Mouse (Mus musculus) CH12.LX (cell line): Measurements from ENCODE around the gene Rapgef2. TPM values are rescaled to one million over a fixed set of nuclear protein-coding genes. Genes with fewer than 3 reads are reported as not detected.

Experiments
- DNase-seq: peaks from one replicate; pipeline ENCODE4 v3.0.0-alpha.2; 2013; ENCODE audit errors: extremely low read depth
- H3K27ac ChIP-seq: 2 replicates; pipeline ENCODE4 v1.5.1; 2012; ENCODE audit warnings: low read depth, mild to moderate bottlenecking, control low read depth, moderate library complexity; ENCODE audit not compliant: insufficient read depth
- H3K27me3 ChIP-seq: replicated peaks from 2 replicates; pipeline ENCODE3; 2012; ENCODE audit warnings: inconsistent platforms
- H3K36me3 ChIP-seq, 2 experiments: replicated peaks in 1 of 2; 2 replicates each; pipeline versions ENCODE3 to v1.6.1; 2012; ENCODE audit warnings: inconsistent platforms in 1 of 2, low read length in 1 of 2, mild to moderate bottlenecking in 1 of 2, mixed read lengths in 1 of 2, moderate library complexity in 1 of 2; ENCODE audit not compliant: control insufficient read depth in 1 of 2, insufficient read depth in 1 of 2
- H3K4me1 ChIP-seq, 2 experiments: 2 replicates each; pipeline ENCODE4 v1.6.1; 2012; ENCODE audit warnings: inconsistent platforms in 1 of 2, moderate library complexity in 1 of 2; ENCODE audit not compliant: insufficient read depth in 2 of 2, control insufficient read depth in 1 of 2
- H3K4me2 ChIP-seq: 2 replicates; pipeline ENCODE4 v1.6.1; 2012; ENCODE audit warnings: low read depth, mild to moderate bottlenecking, control low read depth; ENCODE audit not compliant: poor library complexity, insufficient read depth, severe bottlenecking
- H3K4me3 ChIP-seq, 3 experiments: fragments of 150-350 bp in 1 of 3; sonication (generic) in 1 of 3; replicated peaks in 1 of 3; 2 replicates each; pipeline versions ENCODE3 to v1.5.1; 2011 to 2012; ENCODE audit warnings: low read depth in 2 of 3, low read length in 2 of 3, mild to moderate bottlenecking in 2 of 3, moderate library complexity in 2 of 3, control low read depth in 1 of 3, improper control_type of control experiment in 1 of 3, inconsistent platforms in 1 of 3, mixed read lengths in 1 of 3; ENCODE audit not compliant: poor library complexity in 1 of 3
- H3K79me2 ChIP-seq: replicated peaks from 2 replicates; pipeline ENCODE4 v1.6.1; 2012; ENCODE audit warnings: mild to moderate bottlenecking, moderate library complexity; ENCODE audit not compliant: control insufficient read depth, poor library complexity, insufficient read depth, severe bottlenecking; ENCODE audit errors: extremely low read depth
- H3K9ac ChIP-seq: 2 replicates; pipeline ENCODE4 v1.6.1; 2012; ENCODE audit warnings: low read depth, mild to moderate bottlenecking, control low read depth, moderate library complexity; ENCODE audit not compliant: insufficient read depth
- H3K9me3 ChIP-seq: replicated peaks from 2 replicates; pipeline ENCODE3; 2012; ENCODE audit warnings: low read length, inconsistent platforms, mixed read lengths
- BHLHE40 ChIP-seq: IDR thresholded peaks from 2 replicates; pipeline ENCODE4 v1.6.1; 2011; ENCODE audit warnings: mild to moderate bottlenecking, low read depth, low read length, improper control_type of control experiment
- E2F4 ChIP-seq: IDR thresholded peaks from 2 replicates; pipeline ENCODE4 v1.6.1; 2011; ENCODE audit warnings: low read depth, low read length, improper control_type of control experiment; ENCODE audit not compliant: insufficient replicate concordance
- GABPA ChIP-seq: IDR thresholded peaks from 2 replicates; pipeline ENCODE4 v1.6.1; 2012; ENCODE audit warnings: low read depth, low read length, improper control_type of control experiment, inconsistent platforms; ENCODE audit not compliant: insufficient replicate concordance
- IRF4 ChIP-seq: IDR thresholded peaks from 2 replicates; pipeline ENCODE4 v1.6.1; 2014; ENCODE audit warnings: low read depth, mild to moderate bottlenecking, inconsistent platforms, low read length, improper control_type of control experiment
- JUN ChIP-seq: IDR thresholded peaks from 2 replicates; pipeline ENCODE4 v1.6.1; 2011; ENCODE audit warnings: low read depth, mild to moderate bottlenecking, low read length, improper control_type of control experiment, moderate library complexity; ENCODE audit not compliant: insufficient read depth
- MXI1 ChIP-seq: IDR thresholded peaks from 2 replicates; pipeline ENCODE4 v1.6.1; 2011; ENCODE audit warnings: mild to moderate bottlenecking, low read depth, low read length, improper control_type of control experiment
- NRF1 ChIP-seq: IDR thresholded peaks from 2 replicates; pipeline ENCODE4 v1.6.1; 2014; ENCODE audit warnings: low read depth, mild to moderate bottlenecking, inconsistent platforms, low read length, improper control_type of control experiment, moderate library complexity
- POLR2A ChIP-seq: IDR thresholded peaks from 2 replicates; pipeline ENCODE4 v1.6.1; 2011; ENCODE audit warnings: low read depth, mild to moderate bottlenecking, improper control_type of control experiment, low read length
- SMC3 ChIP-seq: IDR thresholded peaks from 2 replicates; pipeline ENCODE4 v1.6.1; 2011; ENCODE audit warnings: low read depth, low read length, improper control_type of control experiment
- TBP ChIP-seq: conservative IDR thresholded peaks from 2 replicates; pipeline ENCODE4 v1.6.1; 2011; ENCODE audit warnings: low read depth, low read length, improper control_type of control experiment
- UBTF ChIP-seq: IDR thresholded peaks from 2 replicates; pipeline ENCODE4 v1.6.1; 2012; ENCODE audit warnings: low read depth, mild to moderate bottlenecking, inconsistent platforms, low read length, improper control_type of control experiment, moderate library complexity
- ZC3H11A ChIP-seq: IDR thresholded peaks from 2 replicates; pipeline ENCODE4 v1.6.1; 2012; ENCODE audit warnings: low read depth, mild to moderate bottlenecking, inconsistent platforms, low read length, improper control_type of control experiment
- ZMIZ1 ChIP-seq: IDR thresholded peaks from 2 replicates; pipeline ENCODE4 v1.6.1; 2012; ENCODE audit warnings: low read depth, mild to moderate bottlenecking, inconsistent platforms, low read length, improper control_type of control experiment
- dilution Hi-C: fragments of 300-500 bp; cut with MboI; formaldehyde crosslinking; loops from 2 replicates; pipeline ENCODE4 v1.14.3; 2020; ENCODE audit warnings: low sequenced_read_pairs; ENCODE audit not compliant: extremely low pct_unique_long_range_greater_than_20kb, extremely low pct_ligation_motif_present
- in situ Hi-C: fragments of 300-500 bp; cut with MboI; formaldehyde crosslinking; loops from 3 replicates; pipeline ENCODE4 v1.14.3; 2019; ENCODE audit warnings: low sequenced_read_pairs, low pct_ligation_motif_present, low pct_unique_long_range_greater_than_20kb, mixed read lengths
- polyA plus RNA-seq: library from polyadenylated mRNA; unstranded; fragments of >175 nt; gene quantifications from 2 replicates; pipeline ENCODE4 v1.2.1, GENCODE M21; 2012; ENCODE audit warnings: low read depth; ENCODE audit not compliant: insufficient read length
- total RNA-seq, 2 experiments: library from RNA; depleted of rRNA; stranded (reverse); fragments of 300-350 nt in 1 of 2; fragments of >200 nt in 1 of 2; gene quantifications; 2 replicates each; pipeline ENCODE4 v1.2.3; 2012 to 2014

The Rapgef2 gene
- total and polyA plus RNA-seq, 3 experiments, result 0.72 to 3.1 (median 2.6) TPM

- Histone ChIP-seq H3K4me1 (no peaks in the 10 kb centered on the region), H3K79me2 (no peaks in the 10 kb centered on the region), H3K9me3 (no peaks in the 10 kb centered on the region), H3K27ac (no peak overlapping the region), H3K36me3 (no peaks in the 10 kb centered on the region), H3K4me2 (no peak overlapping the region), H3K27me3 (no peaks in the 10 kb centered on the region), H3K9ac (no peak overlapping the region), H3K4me3 (no peak overlapping the region)
- no peak for DNase-seq
- dilution Hi-C loops (no loop called here), in situ Hi-C loops (no loop called here)
- TF ChIP-seq GABPA, result no peak
Measured at GRCm38 (mm10) chr3:79030855-79031254, 255.5 kb downstream of the Rapgef2 start.

- Histone ChIP-seq H3K9me3 (no peaks in the 10 kb centered on the region), H3K4me2 (no peak overlapping the region), H3K4me3 (no peak overlapping the region), H3K9ac (no peak overlapping the region), H3K27ac (no peak overlapping the region), H3K36me3 (no peaks in the 10 kb centered on the region), H3K27me3 (no peaks in the 10 kb centered on the region), H3K4me1 (no peaks in the 10 kb centered on the region), H3K79me2 (no peaks in the 10 kb centered on the region)
- no peak for DNase-seq
- TF ChIP-seq NRF1, result no peak
- TF ChIP-seq ZC3H11A, result no peak
- in situ Hi-C loops (no loop called here), dilution Hi-C loops (no loop called here)
Measured at GRCm38 (mm10) chr3:79028153-79028878, 258.0 kb downstream of the Rapgef2 start.

GRCm38 (mm10) chr3:79025983-79026382 lies 260.3 kb downstream of the Rapgef2 start:
- dilution Hi-C loops, result no loop called here
- H3K9ac ChIP-seq, result no peak overlapping the region
- H3K4me1 ChIP-seq, result no peaks in the 10 kb centered on the region
- no peak overlapping the region for H3K4me2 ChIP-seq
- in situ Hi-C loops, result no loop called here
- H3K36me3 ChIP-seq, result no peaks in the 10 kb centered on the region
- no peaks in the 10 kb centered on the region for H3K79me2 ChIP-seq
- no peak overlapping the region for H3K27ac ChIP-seq
- DNase-seq, result no peak
- TF ChIP-seq TBP (no peak), ZMIZ1 (no peak), E2F4 (no peak), UBTF (no peak), IRF4 (no peak), POLR2A (no peak), ZC3H11A (no peak), BHLHE40 (no peak), MXI1 (no peak), JUN (no peak), SMC3 (no peak)
- TF ChIP-seq, all 38 proteins: peak for 0
- no peak overlapping the region for H3K4me3 ChIP-seq
- no peaks in the 10 kb centered on the region for H3K27me3 ChIP-seq
- no peaks in the 10 kb centered on the region for H3K9me3 ChIP-seq
